Mouse (Mus musculus) small intestine, adult 2 months (tissue): Measurements from ENCODE around the gene Eif4b. TPM values are rescaled to one million over a fixed set of nuclear protein-coding genes. Genes with fewer than 3 reads are reported as not detected.
A peak's percentile ranks its signal among the peaks of the same experiment; 100 is the strongest.

Source experiments
- H3K27ac ChIP-seq: fragments of 200-500 bp; 2 replicates; pipeline ENCODE4 v1.5.1; 2012; ENCODE audit warnings: low read depth, low read length, control low read depth, inconsistent platforms; ENCODE audit not compliant: insufficient read depth
- H3K27me3 ChIP-seq: fragments of 200-500 bp; 2 replicates; pipeline ENCODE4 v1.6.1; 2012; ENCODE audit warnings: mild to moderate bottlenecking, moderate library complexity, low read length, inconsistent platforms; ENCODE audit not compliant: control insufficient read depth, insufficient read depth
- H3K36me3 ChIP-seq: fragments of 200-500 bp; 2 replicates; pipeline ENCODE4 v1.6.1; 2012; ENCODE audit warnings: mild to moderate bottlenecking, low read length, control low read depth, inconsistent platforms; ENCODE audit not compliant: control insufficient read depth, insufficient read depth
- H3K4me1 ChIP-seq: fragments of 200-500 bp; 2 replicates; pipeline ENCODE4 v1.6.1; 2012; ENCODE audit warnings: low read length, inconsistent platforms, mixed read lengths; ENCODE audit not compliant: control insufficient read depth, insufficient read depth, insufficient read length
- H3K4me3 ChIP-seq: fragments of 200-500 bp; 2 replicates; pipeline ENCODE4 v1.5.1; 2012; ENCODE audit warnings: low read depth, mild to moderate bottlenecking, control low read depth, inconsistent platforms, low read length, moderate library complexity
- CTCF ChIP-seq: fragments of 200-500 bp; IDR thresholded peaks from 2 replicates; pipeline ENCODE4 v1.5.1; 2012; ENCODE audit warnings: low read depth, mild to moderate bottlenecking, control low read depth, inconsistent platforms, low read length, moderate library complexity, mixed read lengths; ENCODE audit not compliant: insufficient replicate concordance, insufficient read length; ENCODE audit errors: extremely low read depth
- POLR2A ChIP-seq: fragments of 200-500 bp; IDR thresholded peaks from 2 replicates; pipeline ENCODE4 v1.6.1; 2012; ENCODE audit warnings: low read depth, mild to moderate bottlenecking, control low read depth, inconsistent platforms, low read length, moderate library complexity
- WGBS: fragments of 180-500 bp; shearing (Covaris S2); methylation state at CpG from one replicate; pipeline ENCODE4 v1.1.7; 2018; 5-methylcytosine and 5-hydroxymethylcytosine counted together
- polyA plus RNA-seq: library from polyadenylated mRNA; depleted of rRNA; stranded (reverse); fragments of >200 nt; gene quantifications from 2 replicates; pipeline ENCODE4 v1.2.3, GENCODE M21; 2012; rRNA removed

The Eif4b gene
- 22.7 and 54.7 TPM in 2 replicates for polyA plus RNA-seq

GRCm38 (mm10) chr15:102073559-102074069 lies at the start of gene Eif4b:
Eif4b (plus strand) TSS chr15:102073773.
- Histone ChIP-seq H3K4me3 (peak within 1 kb of the TSS; percentile 70), H3K36me3 (no peaks in the 10 kb centered on the region), H3K27me3 (no peaks in the 10 kb centered on the region), H3K27ac (peak within 1 kb of the TSS; percentile 81), H3K4me1 (peaks cover 2% of the 10 kb centered on the region; the same call in 1 of the 2 replicates)
- no peak for TF ChIP-seq CTCF
- TF ChIP-seq POLR2A: no peak; the same call in 1 of the 2 replicates
- WGBS: under 1% methylated on average over 58 of the region's 58 CpGs

DNA sequence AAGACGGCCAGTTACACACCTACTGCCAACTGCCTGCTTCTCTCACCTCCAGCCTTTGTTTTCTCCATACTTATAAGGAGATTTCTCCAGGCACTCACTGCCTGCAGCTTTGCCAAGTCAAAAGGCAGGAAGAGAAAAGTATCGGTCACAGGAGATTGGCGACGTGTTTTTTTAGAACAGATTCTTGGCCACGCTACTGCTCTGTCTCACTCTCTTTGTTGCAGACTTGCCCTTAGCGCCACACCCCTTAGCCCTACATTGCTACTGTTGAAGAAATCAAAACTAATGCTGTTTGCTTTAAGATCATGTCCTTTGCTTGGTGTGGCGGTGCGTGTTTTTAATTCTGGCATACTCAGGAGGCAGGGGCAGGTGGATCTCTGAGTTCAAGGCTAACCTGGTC lies 49.7 kb upstream of the Eif4b start:
- WGBS: 22% methylated on average over 8 of the region's 8 CpGs
- Histone ChIP-seq H3K4me1 (peaks cover 14% of the 10 kb centered on the region; the same call in 1 of the 2 replicates), H3K36me3 (no peaks in the 10 kb centered on the region), H3K27me3 (no peaks in the 10 kb centered on the region), H3K4me3 (no peak overlapping the region), H3K27ac (no peak overlapping the region)
- TF ChIP-seq POLR2A (no peak), CTCF (no peak)

- Histone ChIP-seq H3K4me1 (peaks cover 14% of the 10 kb centered on the region; the same call in 1 of the 2 replicates), H3K36me3 (peaks cover 3% of the 10 kb centered on the region), H3K4me3 (peak overlapping the region; percentile 24), H3K27ac (no peak overlapping the region), H3K27me3 (no peaks in the 10 kb centered on the region)
- no peak for TF ChIP-seq POLR2A
- TF ChIP-seq CTCF: no peak
- 55% methylated on average over 22 of the region's 22 CpGs for WGBS
Measured at GRCm38 (mm10) chr15:102025136-102025872, 48.3 kb upstream of the Eif4b start.

- H3K27ac ChIP-seq: no peak overlapping the region
Measured at GRCm38 (mm10) chr15:102026430-102026829, 47.1 kb upstream of the Eif4b start.

GRCm38 (mm10) chr15:102028040-102028439 lies 45.5 kb upstream of the Eif4b start, which contains the start of gene Krt18:
Krt18 (plus strand) TSS chr15:102028180.
- H3K27ac ChIP-seq: peak within 1 kb of the TSS; percentile 56
- 2% methylated on average over 28 of the region's 28 CpGs for WGBS
- TF ChIP-seq POLR2A (peak; percentile 66; the same call in 1 of the 2 replicates), CTCF (no peak)

More at GRCm38 (mm10) chr15:102026430-102026829, 47.1 kb upstream of the Eif4b start:
- TF ChIP-seq CTCF (no peak), POLR2A (no peak)
- 54% methylated on average over 12 of the region's 12 CpGs for WGBS
- H3K4me3 ChIP-seq: no peak overlapping the region
- peaks cover 14% of the 10 kb centered on the region for H3K36me3 ChIP-seq
- peaks cover 14% of the 10 kb centered on the region; the same call in 1 of the 2 replicates for H3K4me1 ChIP-seq
- H3K27me3 ChIP-seq: no peaks in the 10 kb centered on the region

GRCm38 (mm10) chr15:102034121-102035053 lies 39.2 kb upstream of the Eif4b start:
- H3K27ac ChIP-seq: no peak overlapping the region
- H3K36me3 ChIP-seq: peaks cover 19% of the 10 kb centered on the region
- WGBS: 30% methylated on average over 16 of the region's 16 CpGs
- TF ChIP-seq CTCF (no peak), POLR2A (no peak)
- H3K4me3 ChIP-seq: no peak overlapping the region
- H3K4me1 ChIP-seq: peaks cover 3% of the 10 kb centered on the region; the same call in 1 of the 2 replicates
- no peaks in the 10 kb centered on the region for H3K27me3 ChIP-seq

More at GRCm38 (mm10) chr15:102028040-102028439, 45.5 kb upstream of the Eif4b start, which contains the start of gene Krt18:
- Histone ChIP-seq H3K4me1 (peaks cover 11% of the 10 kb centered on the region; the same call in 1 of the 2 replicates), H3K36me3 (peaks cover 19% of the 10 kb centered on the region), H3K27me3 (no peaks in the 10 kb centered on the region), H3K4me3 (peak within 1 kb of the TSS; percentile 71)
